Mouse (Mus musculus): Measurements from ENCODE around the gene Gm5592.
"Not testable (repeated sequence)": the region's sequence is repeated elsewhere in the genome, so short reads cannot be mapped to it uniquely, and the experiment has no call there.

Gene Gm5592

GRCm38 (mm10) chr7:41153541-41153940 is at the start of gene Gm5592:
Gm5592 (plus strand) TSS chr7:41153841.
- in situ Hi-C loops (cut with MboI; ENCODE audit: low sequenced_read_pairs): not testable (repeated sequence)

- in situ Hi-C loops (cut with MboI; ENCODE audit: low sequenced_read_pairs): not testable (repeated sequence)
These were observed 2.2 kb downstream of the Gm5592 start for GRCm38 (mm10) chr7:41155806-41156205.

GRCm38 (mm10) chr7:41157879-41158278 is 4.2 kb downstream of the Gm5592 start:
- in situ Hi-C loops (cut with MboI; ENCODE audit: low sequenced_read_pairs): not testable (repeated sequence)

GRCm38 (mm10) chr7:41158562-41158961 is 4.9 kb downstream of the Gm5592 start:
- in situ Hi-C loops (cut with MboI; ENCODE audit: low sequenced_read_pairs): not testable (repeated sequence)

GRCm38 (mm10) chr7:41193671-41194070 is 40.0 kb downstream of the Gm5592 start:
- in situ Hi-C loops (cut with MboI; ENCODE audit: low sequenced_read_pairs): no loop called here
